Mouse (Mus musculus) kidney, postnatal 0 days (tissue): ENCODE measurements around the gene Cacna1h. TPM values are rescaled to one million over a fixed set of nuclear protein-coding genes. Genes with fewer than 3 reads are reported as not detected.

ENCODE experiments used
- ATAC-seq: fragments of 200-750 bp; cut with Nextera tagmentation; replicated peaks from 2 replicates; pipeline ENCODE4 v1.8.0; 2017; ENCODE audit warnings: low read depth, moderate number of reproducible peaks, moderate TSS enrichment, moderate library complexity; ENCODE audit not compliant: low FRiP score
- DNase-seq: peaks from one replicate; pipeline ENCODE4 v3.0.0-alpha.2; 2016; ENCODE audit warnings: low spot score
- H3K27ac ChIP-seq: fragments of 300-500 bp; sonication (generic); 2 replicates; pipeline ENCODE4 v1.5.1; 2014; ENCODE audit warnings: mild to moderate bottlenecking
- H3K27me3 ChIP-seq: fragments of 300-500 bp; sonication (generic); 2 replicates; pipeline ENCODE4 v1.6.1; 2014; ENCODE audit warnings: low read length, mixed read lengths; ENCODE audit not compliant: insufficient read depth
- H3K36me3 ChIP-seq: fragments of 300-500 bp; sonication (generic); 2 replicates; pipeline ENCODE4 v1.6.1; 2014; ENCODE audit warnings: low read length, mixed read lengths; ENCODE audit not compliant: insufficient read depth
- H3K4me1 ChIP-seq: fragments of 300-500 bp; sonication (generic); replicated peaks from 2 replicates; pipeline ENCODE4 v1.6.1; 2014; ENCODE audit warnings: antibody characterized with exemption, low read length, mixed read lengths; ENCODE audit not compliant: insufficient read depth
- H3K4me2 ChIP-seq: fragments of 300-500 bp; sonication (generic); 2 replicates; pipeline ENCODE4 v1.6.1; 2014; ENCODE audit warnings: mild to moderate bottlenecking, low read length, moderate library complexity, mixed read lengths
- H3K4me3 ChIP-seq: fragments of 300-500 bp; sonication (generic); replicated peaks from 2 replicates; pipeline ENCODE4 v1.5.1; 2014; ENCODE audit warnings: low read depth, low read length
- H3K9ac ChIP-seq: fragments of 300-500 bp; sonication (generic); 2 replicates; pipeline ENCODE4 v1.6.1; 2014; ENCODE audit warnings: low read depth, low read length
- H3K9me3 ChIP-seq: fragments of 300-500 bp; sonication (generic); replicated peaks from 2 replicates; pipeline ENCODE4 v1.6.1; 2016; ENCODE audit warnings: low read length, inconsistent platforms, mixed read lengths
- CTCF ChIP-seq: IDR thresholded peaks from 2 replicates; pipeline ENCODE4 v1.5.1; 2016; ENCODE audit warnings: antibody characterized with exemption, low read depth, mild to moderate bottlenecking, moderate library complexity
- whole genome bisulfite sequencing: fragments of 180-500 bp; shearing (Covaris S2); extraction: QIAGEN DNeasy Blood & Tissue Kit; methylation state at CpG from one replicate; pipeline ENCODE4 v1.1.7; 2014; 5-methylcytosine and 5-hydroxymethylcytosine counted together
- polyA plus RNA-seq: library from polyadenylated mRNA; unstranded; fragments of >200 nt; fragmentation: Nextera tagmentation; extraction: Ambion mirVana; gene quantifications from 2 replicates; pipeline ENCODE4 v1.2.1, GENCODE M21; 2015

Gene Cacna1h
- polyA plus RNA-seq, 1 experiment from 2014 or later, result 1.7 TPM

DNA sequence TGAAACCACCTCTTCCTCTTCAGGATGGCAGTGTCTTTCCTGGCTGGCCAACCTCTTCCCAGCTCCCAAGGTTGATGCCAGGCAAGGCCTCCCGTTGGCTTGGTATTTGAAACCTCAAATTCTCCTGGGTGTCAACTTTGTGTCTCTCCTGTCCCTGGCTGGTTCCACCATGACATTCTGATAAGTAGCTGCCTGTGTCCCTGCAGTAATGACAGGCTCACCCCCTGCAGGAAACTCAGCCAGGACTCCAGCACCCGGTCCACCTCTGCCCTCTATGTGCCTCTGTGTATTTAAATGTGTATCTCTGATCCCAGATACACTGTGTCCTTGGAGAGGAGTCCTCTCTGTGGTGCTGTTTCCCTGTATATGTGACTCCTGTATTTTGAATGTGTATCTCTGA, 32.7 kb upstream of the Cacna1h start:
- WGBS, result 90% methylated on average over 2 of the region's 2 CpGs
- H3K4me3 ChIP-seq, result no peak overlapping the region

GRCm38 (mm10) chr17:25464091-25464490, 30.5 kb upstream of the Cacna1h start:
- Histone ChIP-seq H3K9me3 (no peaks in the 10 kb centered on the region), H3K4me3 (no peak overlapping the region), H3K9ac (no peak overlapping the region), H3K4me2 (no peak overlapping the region), H3K27me3 (no peaks in the 10 kb centered on the region), H3K36me3 (no peaks in the 10 kb centered on the region), H3K27ac (no peak overlapping the region), H3K4me1 (no peaks in the 10 kb centered on the region)
- DNase-seq, result no peak
- WGBS, result 82% methylated on average over 4 of the region's 4 CpGs
- no peak for ATAC-seq
- no peak for TF ChIP-seq CTCF

More for the DNA sequence above, 32.7 kb upstream of the Cacna1h start:
- H3K9me3 ChIP-seq, result no peaks in the 10 kb centered on the region
- no peaks in the 10 kb centered on the region for H3K27me3 ChIP-seq
- no peak for TF ChIP-seq CTCF
- no peak overlapping the region for H3K9ac ChIP-seq
- DNase-seq, result no peak
- H3K27ac ChIP-seq, result no peak overlapping the region
- no peaks in the 10 kb centered on the region for H3K36me3 ChIP-seq
- no peak for ATAC-seq
- no peaks in the 10 kb centered on the region for H3K4me1 ChIP-seq
- H3K4me2 ChIP-seq, result no peak overlapping the region

- 53% methylated on average over 4 of the region's 4 CpGs for WGBS
- ATAC-seq (no peak), DNase-seq (no peak)
- no peak for TF ChIP-seq CTCF
- no peaks in the 10 kb centered on the region for H3K27me3 ChIP-seq
- no peak overlapping the region for H3K4me3 ChIP-seq
- no peak overlapping the region for H3K27ac ChIP-seq
- H3K4me2 ChIP-seq, result no peak overlapping the region
- H3K36me3 ChIP-seq, result no peaks in the 10 kb centered on the region
- H3K4me1 ChIP-seq, result no peaks in the 10 kb centered on the region
- no peaks in the 10 kb centered on the region for H3K9me3 ChIP-seq
- H3K9ac ChIP-seq, result no peak overlapping the region
Observed at GRCm38 (mm10) chr17:25463326-25463945, 29.9 kb upstream of the Cacna1h start.

DNA sequence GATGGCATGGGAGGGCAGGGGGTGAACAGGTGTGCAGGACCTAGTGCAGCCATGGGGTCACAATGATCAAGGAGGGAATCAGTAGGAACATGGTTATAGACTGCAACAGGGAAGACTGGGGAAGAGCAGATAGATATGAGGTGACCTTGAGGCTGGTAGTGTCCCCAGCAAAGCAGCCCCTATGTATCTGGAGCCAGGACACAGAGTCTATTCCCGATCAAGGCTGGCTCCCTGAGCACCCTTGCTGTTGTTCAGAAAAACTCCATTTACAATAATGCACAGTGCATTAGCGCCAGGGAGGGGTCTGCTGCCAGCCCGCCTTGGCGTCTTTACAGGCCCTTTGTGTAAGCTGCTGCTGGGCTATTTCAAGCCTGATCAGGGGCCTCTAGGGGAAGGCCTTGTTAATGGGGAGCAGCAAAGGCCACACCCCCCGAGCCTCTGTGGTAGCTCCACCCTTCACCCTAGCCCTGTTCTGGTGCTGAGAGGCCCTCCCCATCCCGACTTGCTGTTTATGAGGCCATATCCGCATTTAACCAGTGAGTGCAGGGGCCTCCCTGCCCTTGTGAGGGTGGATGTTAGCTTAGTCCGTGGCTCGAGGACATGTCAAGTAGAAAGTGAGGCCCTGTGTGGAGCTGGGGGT, 28.8 kb upstream of the Cacna1h start:
- 17% methylated on average over 9 of the region's 9 CpGs for WGBS
- DNase-seq, result peak; percentile 42
- Histone ChIP-seq H3K4me1 (no peaks in the 10 kb centered on the region), H3K4me3 (no peak overlapping the region), H3K4me2 (no peak overlapping the region), H3K9me3 (no peaks in the 10 kb centered on the region), H3K36me3 (no peaks in the 10 kb centered on the region), H3K9ac (no peak overlapping the region), H3K27me3 (no peaks in the 10 kb centered on the region), H3K27ac (no peak overlapping the region)
- no peak for TF ChIP-seq CTCF
- ATAC-seq, result peak; percentile 57; the same call in 1 of the 2 replicates

GRCm38 (mm10) chr17:25456540-25456939, 23.0 kb upstream of the Cacna1h start:
- no peak overlapping the region for H3K27ac ChIP-seq
- no peak for ATAC-seq
- H3K9ac ChIP-seq, result no peak overlapping the region
- no peaks in the 10 kb centered on the region for H3K27me3 ChIP-seq
- H3K4me2 ChIP-seq, result no peak overlapping the region
- H3K36me3 ChIP-seq, result no peaks in the 10 kb centered on the region
- H3K9me3 ChIP-seq, result no peaks in the 10 kb centered on the region
- H3K4me3 ChIP-seq, result no peak overlapping the region
- TF ChIP-seq CTCF, result no peak
- DNase-seq, result no peak
- WGBS, result 57% methylated on average over 8 of the region's 8 CpGs
- no peaks in the 10 kb centered on the region for H3K4me1 ChIP-seq

DNA sequence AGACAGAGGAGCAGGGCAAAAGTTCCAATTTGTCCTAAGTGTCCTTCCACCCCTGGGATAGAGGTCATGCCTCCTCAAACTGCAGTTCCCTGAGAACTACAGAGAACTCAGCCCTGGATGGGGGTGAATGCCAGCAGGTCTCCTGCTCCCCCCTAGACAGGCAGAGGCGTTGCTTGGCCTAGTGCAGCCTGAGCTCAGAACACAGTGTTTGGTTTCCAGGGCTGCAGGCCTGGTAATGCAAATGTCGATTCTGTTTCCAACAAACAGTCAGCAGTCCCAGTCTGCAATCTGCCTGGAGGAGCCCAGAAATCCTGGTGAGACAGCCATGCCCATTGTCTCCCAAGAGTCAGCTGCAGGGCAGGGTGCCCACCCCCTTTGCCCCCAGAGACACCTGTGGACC, 20.7 kb upstream of the Cacna1h start, which contains the start of gene Tekt4:
TSS of gene Tekt4 (plus strand) at position 344 of the 400 bp plus-strand sequence.
- H3K4me2 ChIP-seq, result no peak within 1 kb of the TSS
- H3K4me3 ChIP-seq, result no peak within 1 kb of the TSS
- no peaks in the 10 kb centered on the region for H3K36me3 ChIP-seq
- DNase-seq, result no peak
- no peak for TF ChIP-seq CTCF
- H3K4me1 ChIP-seq, result no peaks in the 10 kb centered on the region
- H3K9ac ChIP-seq, result no peak within 1 kb of the TSS
- WGBS, result 43% methylated on average over 2 of the region's 2 CpGs
- H3K27me3 ChIP-seq, result no peaks in the 10 kb centered on the region
- ATAC-seq, result no peak
- no peaks in the 10 kb centered on the region for H3K9me3 ChIP-seq
- H3K27ac ChIP-seq, result no peak within 1 kb of the TSS
